Mouse (Mus musculus): Measurements from ENCODE around the gene Dnaic1.

- TF ChIP-seq CTCF (IDR thresholded peaks at IDR 0.05; ENCODE audit: low read depth, low read length) (no peak), TAL1 (conservative IDR thresholded peaks at IDR 0.05; ENCODE audit: low read depth, low read length) (no peak)
These were observed 13.1 kb upstream of the Dnaic1 start for GRCm38 (mm10) chr4:41556311-41556953.

Data from G1E (cell line).